ENCODE assay signal across 8 mouse cellular contexts in genomic region chr2:13409767-13410519, GRCm38 (mm10).
DNase-seq lines count a peak whose midpoint lies in the region; ATAC-seq and TF ChIP-seq lines count a peak whose summit lies in the region.

No protein-coding gene starts in this region.

- H3K36me3 ChIP-seq in limb, embryonic 13.5 days = no peaks in the 10 kb centered on the region
- no peaks in the 10 kb centered on the region for H3K36me3 ChIP-seq in limb, embryonic 10.5 days

- peaks cover 32% of the 10 kb centered on the region for H3K4me1 ChIP-seq in limb, embryonic 13.5 days
- H3K4me1 ChIP-seq in limb, embryonic 10.5 days = peaks cover 7% of the 10 kb centered on the region; the same call in 1 of the 2 replicates
- peaks cover 24% of the 10 kb centered on the region for H3K4me1 ChIP-seq in embryonic fibroblast, embryonic 13.5 days (ENCODE audit: control insufficient read depth, insufficient read depth, low read length)

- H3K27me3 ChIP-seq in limb, embryonic 13.5 days = no peaks in the 10 kb centered on the region
- H3K27me3 ChIP-seq in limb, embryonic 10.5 days (ENCODE audit: low read depth, poor library complexity, severe bottlenecking) = no peaks in the 10 kb centered on the region

- 62% methylated on average over 2 of the region's 2 CpGs for WGBS in limb, embryonic 13.5 days
- WGBS in limb, embryonic 10.5 days = 76% methylated on average over 2 of the region's 2 CpGs

- no peaks in the 10 kb centered on the region for H3K9me3 ChIP-seq in limb, embryonic 13.5 days
- H3K9me3 ChIP-seq in limb, embryonic 10.5 days (replicated peaks) = no peaks in the 10 kb centered on the region

- no peak overlapping the region for H3K4me3 ChIP-seq in limb, embryonic 13.5 days
- H3K4me3 ChIP-seq in limb, embryonic 10.5 days = no peak overlapping the region
- H3K4me3 ChIP-seq in embryonic fibroblast, embryonic 13.5 days (ENCODE audit: insufficient read depth, low read length) = no peak overlapping the region

- no peak overlapping the region for H3K9ac ChIP-seq in limb, embryonic 13.5 days

- 0 out of 2 replicates have a peak, but pooled peaks have one; percentile 55 for ATAC-seq in limb, embryonic 13.5 days (ENCODE audit: low FRiP score, low read depth)

- peak; percentile 25 to 56 for DNase-seq in adrenal gland, adult (ENCODE audit: inconsistent age in 2 of 2, low spot score in 1 of 2)
- DNase-seq in adrenal gland, postnatal 4 days (ENCODE audit: low spot score in 2 of 2) = no peak
- DNase-seq in limb, embryonic 10.5 days (ENCODE audit: low spot score) = no peak
- peak; percentile 49 for DNase-seq in naive thymus-derived CD4-positive, alpha-beta T cell, adult 2 months (ENCODE audit: low read depth)
- DNase-seq in kidney, postnatal 10 days = no peak
- no peak for DNase-seq in cerebellum, adult 18-20 months

- no peak overlapping the region for H3K27ac ChIP-seq in limb, embryonic 13.5 days
- H3K27ac ChIP-seq in limb, embryonic 10.5 days = no peak overlapping the region
- H3K27ac ChIP-seq in embryonic fibroblast, embryonic 13.5 days (ENCODE audit: insufficient read depth, low read length) = peak overlapping the region; percentile 97

- no peak for TF ChIP-seq POLR2A in embryonic fibroblast, embryonic 13.5 days (IDR thresholded peaks at IDR 0.05; ENCODE audit: low read depth, low read length)

- TF ChIP-seq CTCF in embryonic fibroblast, embryonic 13.5 days (IDR thresholded peaks at IDR 0.05; ENCODE audit: borderline replicate concordance, insufficient read depth, low read length) = no peak

- H3K4me2 ChIP-seq in limb, embryonic 13.5 days (replicated peaks) = no peak overlapping the region

Comparison
In these comparisons a context has a peak if more than half of its experiments do, and no peak if none do; other contexts are left out.
1. DNase-seq: peak in adrenal gland, adult (2 of 2) and naive thymus-derived CD4-positive, alpha-beta T cell, adult 2 months (single experiment); none in adrenal gland, postnatal 4 days (0 of 2), limb, embryonic 10.5 days (single experiment), kidney, postnatal 10 days (single experiment) and cerebellum, adult 18-20 months (0 of 2).